Mouse (Mus musculus) central nervous system, embryonic 14 days (tissue): ENCODE measurements around the gene Sc5d. TPM values are rescaled to one million over a fixed set of nuclear protein-coding genes. Genes with fewer than 3 reads are reported as not detected.

Experiments
- polyA plus RNA-seq: library from polyadenylated mRNA; depleted of rRNA; stranded (reverse); fragments of >200 nt; gene quantifications from 2 replicates; pipeline ENCODE4 v1.2.3, GENCODE M21; 2012; rRNA removed

Sc5d gene
- polyA plus RNA-seq, result 48.3 and 52.6 TPM in 2 replicates

GRCm38 (mm10) chr9:42264145-42264544, at the start of gene Sc5d:
Sc5d (minus strand) TSS chr9:42264256.

Other genes with a start within 250 kb of the Sc5d start
- 11.1 and 14.4 TPM in 2 replicates for gene Sorl1, start 140.0 kb downstream of the Sc5d start, polyA plus RNA-seq
- 0.69 and 4.0 TPM in 2 replicates for gene Tecta, start 135.7 kb upstream of the Sc5d start, polyA plus RNA-seq
- gene Tbcel, start 243.6 kb upstream of the Sc5d start, polyA plus RNA-seq, result 18.0 TPM in 2 replicates